Comparison of ENCODE assay signal across 23 mouse cellular contexts in the genomic region with DNA sequence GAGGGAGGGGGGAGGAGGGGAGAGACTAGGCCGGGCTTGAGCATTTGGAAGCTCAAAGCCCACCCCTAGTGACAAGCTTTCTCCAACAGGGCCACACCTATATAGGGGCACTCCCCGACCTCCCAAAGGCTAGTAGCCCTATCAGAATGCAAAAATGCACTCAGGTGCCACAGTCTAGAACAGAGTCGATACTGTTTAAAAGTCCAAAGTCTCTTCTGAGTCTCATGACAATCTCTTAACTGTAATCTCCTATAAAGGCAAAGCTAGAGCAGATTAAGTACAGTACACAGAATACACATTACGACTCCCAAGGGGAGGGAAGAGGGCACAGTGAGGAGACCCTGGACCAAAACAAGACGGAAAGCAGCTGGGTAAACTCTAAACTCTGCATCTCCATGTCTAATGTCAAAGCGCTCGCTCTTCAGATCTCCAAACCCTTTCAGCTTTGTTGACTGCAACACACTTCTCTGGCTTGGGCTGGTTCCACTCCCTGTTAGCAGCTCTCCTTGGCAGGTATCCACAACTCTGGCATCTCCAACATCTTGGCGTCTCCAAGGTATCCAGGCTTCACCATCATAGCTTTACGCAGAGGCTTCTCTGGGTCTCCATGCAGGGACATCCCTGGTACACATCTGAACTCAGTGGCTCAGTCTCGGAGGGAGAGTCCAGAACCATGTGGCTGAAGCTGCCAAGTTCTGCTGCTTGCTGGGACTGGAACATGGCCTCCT. TPM values are rescaled to one million over a fixed set of nuclear protein-coding genes. Genes with fewer than 3 reads are reported as not detected.
DNase-seq lines count a peak whose midpoint lies in the region; ATAC-seq and TF ChIP-seq lines count a peak whose summit lies in the region.
"Had no signal": no experiment of that assay in that cellular context is flagged by ENCODE, and none has a peak within 500 bp of the region (broad histone marks: within the 10 kb centered on the region; RNA-seq: fewer than 3 reads in every experiment).

No protein-coding gene starts in this region.

- intact Hi-C loops in left cerebral cortex, postnatal 36 days (cut with DNase I) = loop anchor here (2.0 to 10.0 kb wide), 3 partner anchors 197 to 282 kb away; a partner anchor contains a TSS

- H3K36me3 ChIP-seq in kidney, postnatal 0 days (ENCODE audit: insufficient read depth, low read length) = no peaks in the 10 kb centered on the region
- H3K36me3 ChIP-seq in kidney, embryonic 14.5 days (ENCODE audit: control insufficient read depth, insufficient read depth, low read length) = no peaks in the 10 kb centered on the region
- no peaks in the 10 kb centered on the region for H3K36me3 ChIP-seq in intestine, embryonic 15.5 days
- no peaks in the 10 kb centered on the region for H3K36me3 ChIP-seq in liver, postnatal 0 days (replicated peaks; ENCODE audit: insufficient read depth, low read length)
- H3K36me3 ChIP-seq: midbrain, embryonic 13.5 days; neural tube, embryonic 13.5 days had no signal

- H3K9ac ChIP-seq in kidney, postnatal 0 days (ENCODE audit: low read depth, low read length) = no peak overlapping the region
- no peak overlapping the region for H3K9ac ChIP-seq in kidney, embryonic 14.5 days (ENCODE audit: low read depth, low read length)
- H3K9ac ChIP-seq in intestine, embryonic 15.5 days = no peak overlapping the region
- H3K9ac ChIP-seq in liver, postnatal 0 days (replicated peaks) = no peak overlapping the region
- H3K9ac ChIP-seq: midbrain, embryonic 13.5 days; neural tube, embryonic 13.5 days had no signal

- no peak for TF ChIP-seq EP300 in liver, postnatal 0 days (IDR thresholded peaks at IDR 0.05; ENCODE audit: low read depth)

- no peak overlapping the region for H3K4me3 ChIP-seq in kidney, postnatal 0 days (replicated peaks; ENCODE audit: low read depth, low read length)
- H3K4me3 ChIP-seq in kidney, embryonic 14.5 days (ENCODE audit: low read length) = no peak overlapping the region
- no peak overlapping the region for H3K4me3 ChIP-seq in intestine, embryonic 15.5 days (replicated peaks)
- no peak overlapping the region for H3K4me3 ChIP-seq in liver, postnatal 0 days (ENCODE audit: low read depth, low read length)
- H3K4me3 ChIP-seq: midbrain, embryonic 13.5 days; neural tube, embryonic 13.5 days had no signal

- no peaks in the 10 kb centered on the region for H3K9me3 ChIP-seq in kidney, postnatal 0 days (replicated peaks; ENCODE audit: low read length)
- no peaks in the 10 kb centered on the region for H3K9me3 ChIP-seq in kidney, embryonic 14.5 days (ENCODE audit: control insufficient read depth, low read length)
- no peaks in the 10 kb centered on the region for H3K9me3 ChIP-seq in intestine, embryonic 15.5 days
- no peaks in the 10 kb centered on the region for H3K9me3 ChIP-seq in liver, postnatal 0 days (ENCODE audit: low read length)
- H3K9me3 ChIP-seq: midbrain, embryonic 13.5 days; neural tube, embryonic 13.5 days had no signal

- H3K27me3 ChIP-seq in kidney, postnatal 0 days (ENCODE audit: insufficient read depth, low read length) = no peaks in the 10 kb centered on the region
- no peaks in the 10 kb centered on the region for H3K27me3 ChIP-seq in kidney, embryonic 14.5 days (ENCODE audit: control insufficient read depth, insufficient read depth, low read length)
- no peaks in the 10 kb centered on the region for H3K27me3 ChIP-seq in intestine, embryonic 15.5 days (replicated peaks)
- no peaks in the 10 kb centered on the region for H3K27me3 ChIP-seq in liver, postnatal 0 days (ENCODE audit: insufficient read depth, low read length)
- H3K27me3 ChIP-seq: midbrain, embryonic 13.5 days had no signal

- no peak for TF ChIP-seq CTCF in kidney, postnatal 0 days (IDR thresholded peaks at IDR 0.05; ENCODE audit: low read depth)
- no peak for TF ChIP-seq CTCF in liver, postnatal 0 days (IDR thresholded peaks at IDR 0.05; ENCODE audit: low read depth)

- WGBS in kidney, postnatal 0 days = 62% methylated on average over 10 of the region's 10 CpGs
- 66% methylated on average over 10 of the region's 10 CpGs for WGBS in kidney, embryonic 14.5 days
- WGBS in intestine, embryonic 15.5 days = 54% methylated on average over 10 of the region's 10 CpGs
- 57% methylated on average over 10 of the region's 10 CpGs for WGBS in liver, postnatal 0 days (ENCODE audit: insufficient replicate concordance)

- H3K4me1 ChIP-seq in kidney, postnatal 0 days (replicated peaks; ENCODE audit: insufficient read depth, low read length) = no peaks in the 10 kb centered on the region
- H3K4me1 ChIP-seq in kidney, embryonic 14.5 days (ENCODE audit: control insufficient read depth, insufficient read depth, low read length) = 0 out of 2 replicates have a peak, but pooled peaks cover 3% of the 10 kb centered on the region
- peaks cover 20% of the 10 kb centered on the region for H3K4me1 ChIP-seq in intestine, embryonic 15.5 days (replicated peaks)
- peaks cover 14% of the 10 kb centered on the region; the same call in 1 of the 2 replicates for H3K4me1 ChIP-seq in liver, postnatal 0 days (ENCODE audit: insufficient read depth)

- peak; percentile 40 for DNase-seq in kidney, postnatal 0 days (ENCODE audit: low spot score)
- peak; percentile 28 for DNase-seq in NIH3T3 (ENCODE audit: low read depth)
- no peak for DNase-seq in liver, postnatal 0 days
- no peak for DNase-seq in left cerebral cortex, postnatal 36 days (ENCODE audit: low spot score in 2 of 2)
- DNase-seq in testis, postnatal 10 days (ENCODE audit: low spot score) = no peak
- DNase-seq in cerebellum, postnatal 36 days = no peak
- DNase-seq: adrenal gland, postnatal 36 days; B cell, adult 2 months; cerebellum, adult 18-20 months; cerebellum, postnatal 25 days; gastrocnemius, postnatal 25 days; layer of hippocampus, postnatal 36 days; lung, postnatal 10 days; thymus, postnatal 25 days had no signal

- no peak overlapping the region for H3K27ac ChIP-seq in kidney, postnatal 0 days
- H3K27ac ChIP-seq in kidney, embryonic 14.5 days (ENCODE audit: low read depth, low read length) = no peak overlapping the region
- peak overlapping the region; percentile 70 for H3K27ac ChIP-seq in intestine, embryonic 15.5 days
- peak overlapping the region; percentile 51; the same call in 1 of the 2 replicates for H3K27ac ChIP-seq in liver, postnatal 0 days (ENCODE audit: low read depth)
- H3K27ac ChIP-seq: hindbrain, postnatal 0 days; midbrain, embryonic 13.5 days; neural tube, embryonic 13.5 days had no signal

- H3K4me2 ChIP-seq in kidney, postnatal 0 days (ENCODE audit: low read length) = no peak overlapping the region
- no peak overlapping the region for H3K4me2 ChIP-seq in kidney, embryonic 14.5 days (replicated peaks; ENCODE audit: low read depth, low read length)
- H3K4me2 ChIP-seq in intestine, embryonic 15.5 days (replicated peaks) = no peak overlapping the region
- no peak overlapping the region for H3K4me2 ChIP-seq in liver, postnatal 0 days (ENCODE audit: low read depth, low read length)
- H3K4me2 ChIP-seq: midbrain, embryonic 13.5 days; neural tube, embryonic 13.5 days had no signal

- ATAC-seq in kidney, postnatal 0 days (replicated peaks; ENCODE audit: low FRiP score, low read depth) = no peak
- no peak for ATAC-seq in kidney, embryonic 14.5 days (ENCODE audit: low FRiP score, low TSS enrichment)
- ATAC-seq in intestine, embryonic 15.5 days = peak; percentile 65
- peak; percentile 52 for ATAC-seq in liver, postnatal 0 days
- ATAC-seq: hindbrain, postnatal 0 days; midbrain, embryonic 13.5 days had no signal

RNA-seq across cellular contexts. Expression of a gene that starts 11.5 kb away (rescaled TPM):
- 0.13 TPM in 1 of 2 replicates, not detected in the other for polyA plus RNA-seq in kidney, postnatal 0 days (2015; fragmentation: Nextera tagmentation; extraction: Ambion mirVana)
- polyA plus RNA-seq in kidney, embryonic 14.5 days (2014; fragmentation: Nextera tagmentation; extraction: Ambion mirVana) = not detected in 2 replicates
- 164 and 180 TPM in 2 replicates for polyA plus RNA-seq in intestine, embryonic 15.5 days (2015; fragmentation: Nextera tagmentation; extraction: Ambion mirVana)
- polyA plus RNA-seq in liver, postnatal 0 days (2015; fragmentation: Nextera tagmentation; extraction: Ambion mirVana) = not detected in 2 replicates
- not detected for total RNA-seq in left cerebral cortex, postnatal 36 days (2021)
- total RNA-seq: adrenal gland, postnatal 36 days; gastrocnemius, postnatal 25 days; hematopoietic stem cell, adult 5-6 weeks; hindbrain, postnatal 0 days; layer of hippocampus, postnatal 36 days; left cerebral cortex, postnatal 14 days; megakaryocyte, adult 5-6 weeks had no signal
- polyA plus RNA-seq: forebrain, embryonic 11.5 days; hindbrain, postnatal 0 days; midbrain, embryonic 13.5 days; neural tube, embryonic 13.5 days had no signal

RNA-seq across cellular contexts. Expression of a gene that starts 30.1 kb away (rescaled TPM):
- 246 and 258 TPM in 2 replicates for polyA plus RNA-seq in kidney, postnatal 0 days (2015; fragmentation: Nextera tagmentation; extraction: Ambion mirVana)
- polyA plus RNA-seq in kidney, embryonic 14.5 days (2014; fragmentation: Nextera tagmentation; extraction: Ambion mirVana) = 174 and 223 TPM in 2 replicates
- polyA plus RNA-seq in intestine, embryonic 15.5 days (2015; fragmentation: Nextera tagmentation; extraction: Ambion mirVana) = 173 and 186 TPM in 2 replicates
- 126 and 134 TPM in 2 replicates for polyA plus RNA-seq in liver, postnatal 0 days (2015; fragmentation: Nextera tagmentation; extraction: Ambion mirVana)
- total RNA-seq in left cerebral cortex, postnatal 36 days (2021) = 100 to 1,000 TPM; 221 to 262 TPM

Comparison
In these comparisons a context has a peak if more than half of its experiments do, and no peak if none do; other contexts are left out.
1. ATAC-seq: peak in intestine, embryonic 15.5 days (single experiment) and liver, postnatal 0 days (single experiment); none in kidney, postnatal 0 days (single experiment) and kidney, embryonic 14.5 days (single experiment).
2. DNase-seq: peak in kidney, postnatal 0 days (single experiment) and NIH3T3 (single experiment); none in liver, postnatal 0 days (single experiment), left cerebral cortex, postnatal 36 days (0 of 2), testis, postnatal 10 days (single experiment) and cerebellum, postnatal 36 days (0 of 2).
3. H3K27ac ChIP-seq: peak in intestine, embryonic 15.5 days (single experiment) and liver, postnatal 0 days (single experiment); none in kidney, postnatal 0 days (single experiment) and kidney, embryonic 14.5 days (single experiment).
4. RNA of a gene that starts 11.5 kb away (polyA plus RNA-seq): 164 to 180 TPM in intestine, embryonic 15.5 days; 0.13 TPM in kidney, postnatal 0 days, not detected in kidney, embryonic 14.5 days and not detected in liver, postnatal 0 days; every median in the first group is over 100 times any median in the second.